Mouse (Mus musculus) stomach, embryonic 15.5 days (tissue): ENCODE results near the gene Kifc5b. TPM values are rescaled to one million over a fixed set of nuclear protein-coding genes. Genes with fewer than 3 reads are reported as not detected.
A peak's percentile ranks its signal among the peaks of the same experiment; 100 is the strongest.

Source experiments
- ATAC-seq: fragments of 200-750 bp; cut with Nextera tagmentation; 2 replicates; pipeline ENCODE4 v1.8.0; 2017; ENCODE audit warnings: low read depth, moderate number of reproducible peaks, moderate TSS enrichment; ENCODE audit not compliant: insufficient read depth, low FRiP score
- H3K27ac ChIP-seq: fragments of 300-500 bp; sonication (generic); 2 replicates; pipeline ENCODE4 v1.5.1; 2015; ENCODE audit warnings: mild to moderate bottlenecking, inconsistent platforms
- H3K27me3 ChIP-seq: fragments of 300-500 bp; sonication (generic); replicated peaks from 2 replicates; pipeline ENCODE4 v1.6.1; 2015; ENCODE audit warnings: inconsistent platforms
- H3K36me3 ChIP-seq: fragments of 300-500 bp; sonication (generic); 2 replicates; pipeline ENCODE4 v1.6.1; 2015; ENCODE audit warnings: inconsistent platforms
- H3K4me1 ChIP-seq: fragments of 300-500 bp; sonication (generic); 2 replicates; pipeline ENCODE4 v1.6.1; 2015; ENCODE audit warnings: inconsistent platforms
- H3K4me2 ChIP-seq: fragments of 300-500 bp; sonication (generic); 2 replicates; pipeline ENCODE4 v1.6.1; 2015; ENCODE audit warnings: mild to moderate bottlenecking, inconsistent platforms
- H3K4me3 ChIP-seq: fragments of 300-500 bp; sonication (generic); replicated peaks from 2 replicates; pipeline ENCODE4 v1.5.1; 2015; ENCODE audit warnings: inconsistent platforms
- H3K9ac ChIP-seq: fragments of 300-500 bp; sonication (generic); 2 replicates; pipeline ENCODE4 v1.6.1; 2015; ENCODE audit warnings: inconsistent platforms
- H3K9me3 ChIP-seq: fragments of 300-500 bp; sonication (generic); 2 replicates; pipeline ENCODE4 v1.6.1; 2016; ENCODE audit warnings: inconsistent platforms
- WGBS: fragments of 180-500 bp; shearing (Covaris S2); methylation state at CpG from one replicate; pipeline ENCODE4 v1.1.7; 2015; 5-methylcytosine and 5-hydroxymethylcytosine counted together
- polyA plus RNA-seq: library from polyadenylated mRNA; unstranded; fragments of >200 nt; fragmentation: Nextera tagmentation; extraction: Ambion mirVana; gene quantifications from 2 replicates; pipeline ENCODE4 v1.2.1, GENCODE M21; 2015

Kifc5b gene
- polyA plus RNA-seq, 1 experiment from 2014 or later, result 6.1 TPM

DNA sequence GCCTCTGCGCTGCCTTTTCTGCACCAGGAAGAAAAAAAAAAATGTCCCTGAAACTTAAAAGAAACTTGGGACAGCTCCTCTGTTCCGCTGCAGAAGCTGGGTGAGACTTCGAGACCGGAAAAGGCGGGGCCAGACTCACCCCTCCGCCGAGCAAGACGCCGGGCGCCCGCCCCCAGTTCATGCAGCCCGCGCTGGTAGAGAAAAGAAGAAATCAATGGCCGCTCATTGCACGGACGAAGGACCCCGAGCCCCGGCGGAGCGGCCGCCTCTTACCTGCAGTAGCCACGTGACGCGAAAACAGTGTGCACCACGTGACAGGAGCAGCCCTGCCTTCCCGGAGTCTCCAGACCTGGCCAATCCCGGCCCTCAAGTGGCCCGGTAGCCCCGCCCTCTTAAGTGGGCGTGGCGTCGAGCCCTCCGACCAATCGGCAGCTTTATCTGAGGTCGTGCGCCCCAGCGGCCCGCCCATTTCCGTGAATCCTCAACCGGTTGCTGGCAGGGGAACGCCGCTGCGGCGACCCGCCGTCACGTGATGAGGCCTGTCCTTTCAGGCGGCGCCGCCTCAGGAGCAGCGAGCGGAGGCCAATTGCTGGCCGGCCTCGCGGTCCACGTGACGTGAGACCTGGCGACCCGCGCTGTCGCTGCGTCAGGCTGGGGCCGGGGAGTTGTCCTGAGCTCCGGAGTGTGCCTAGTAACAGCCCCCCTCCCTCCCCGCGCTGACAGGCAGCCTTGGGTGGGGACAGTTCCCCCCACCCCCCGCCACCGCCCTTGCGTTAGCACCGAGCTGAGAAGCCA lies 22.5 kb downstream of the Kifc5b start, which contains the start of gene Cuta:
Cuta (minus strand) TSS at position 392 of the 795 bp plus-strand sequence.
- under 1% methylated on average over 68 of the region's 70 CpGs for WGBS

DNA sequence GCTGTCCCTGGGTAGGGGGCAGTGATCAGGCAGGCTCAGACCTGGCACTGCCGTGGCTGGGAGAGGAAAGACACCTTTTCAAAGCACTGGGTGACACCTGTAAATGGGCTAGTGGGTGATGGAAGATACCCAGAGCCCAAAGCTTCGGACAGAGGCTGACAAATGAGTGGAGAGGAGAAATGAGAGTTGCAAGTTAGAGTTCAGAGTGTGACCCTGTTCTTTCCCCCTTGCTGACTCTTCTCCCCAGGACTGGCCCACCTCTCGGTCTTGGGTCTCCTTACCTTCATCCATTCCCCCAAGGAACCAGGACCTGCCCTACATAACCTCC lies 23.0 kb downstream of the Kifc5b start:
- ATAC-seq, result no peak
- peaks cover 27% of the 10 kb centered on the region for H3K4me1 ChIP-seq
- 2% methylated on average over 3 of the region's 3 CpGs for WGBS

More for the DNA sequence above, 22.5 kb downstream of the Kifc5b start, which contains the start of gene Cuta:
- H3K36me3 ChIP-seq, result peaks cover 22% of the 10 kb centered on the region
- H3K4me1 ChIP-seq, result peaks cover 27% of the 10 kb centered on the region
- no peaks in the 10 kb centered on the region for H3K27me3 ChIP-seq
- peak within 1 kb of the TSS; percentile 63 for H3K4me3 ChIP-seq
- no peaks in the 10 kb centered on the region for H3K9me3 ChIP-seq
- peak within 1 kb of the TSS; percentile 67 for H3K9ac ChIP-seq
- H3K4me2 ChIP-seq, result peak within 1 kb of the TSS; percentile 96
- ATAC-seq, result peak; percentile 93
- peak within 1 kb of the TSS; percentile 95 for H3K27ac ChIP-seq

DNA sequence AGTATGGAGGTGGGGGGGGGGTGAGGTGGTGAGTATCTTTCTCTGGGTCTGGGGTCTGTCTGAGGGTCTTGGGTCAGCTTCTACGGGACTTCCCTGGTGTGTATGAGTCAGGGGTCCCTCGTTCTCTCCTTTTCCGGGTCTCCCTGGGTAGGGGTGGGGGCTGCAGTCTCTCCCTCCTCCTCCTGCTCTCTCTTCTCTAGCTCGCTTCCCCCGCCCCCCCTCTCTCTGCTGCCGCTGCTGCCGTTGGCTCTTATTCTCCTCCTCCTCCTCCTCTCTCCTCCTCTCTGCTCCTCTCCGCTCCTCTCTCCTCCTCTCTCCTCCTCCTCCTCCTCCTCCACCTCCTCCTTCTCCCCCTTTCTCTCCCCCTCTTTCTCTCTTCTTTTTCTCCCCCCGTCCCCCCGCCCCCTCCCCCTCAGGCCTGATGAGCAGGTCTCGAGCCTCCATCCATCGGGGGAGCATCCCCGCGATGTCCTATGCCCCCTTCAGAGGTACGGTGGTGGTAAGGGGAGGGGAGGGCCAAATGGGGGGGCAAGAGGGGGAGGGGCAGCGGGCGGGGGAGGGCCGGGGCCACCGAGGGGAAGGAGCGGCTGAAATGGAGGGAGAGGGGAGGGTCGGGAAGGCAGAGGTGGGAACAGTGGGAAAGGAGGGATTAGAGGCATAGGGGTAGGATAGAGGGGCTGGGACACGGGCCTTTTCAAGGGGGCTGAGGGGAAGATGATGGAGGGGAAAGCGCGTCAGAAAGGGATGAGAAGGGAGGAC lies 24.3 kb downstream of the Kifc5b start, which contains the start of gene Syngap1:
Syngap1 (plus strand) TSS at position 223 of the 759 bp plus-strand sequence.
- Histone ChIP-seq H3K27ac (peak within 1 kb of the TSS; percentile 95), H3K36me3 (peaks cover 12% of the 10 kb centered on the region), H3K4me3 (peak within 1 kb of the TSS; percentile 63), H3K4me1 (peaks cover 36% of the 10 kb centered on the region), H3K9ac (peak within 1 kb of the TSS; percentile 66; the same call in 1 of the 2 replicates), H3K9me3 (no peaks in the 10 kb centered on the region), H3K4me2 (peak within 1 kb of the TSS; percentile 84), H3K27me3 (no peaks in the 10 kb centered on the region)
- ATAC-seq, result no peak
- 3% methylated on average over 16 of the region's 24 CpGs for WGBS

More for the DNA sequence above, 23.0 kb downstream of the Kifc5b start:
- no peaks in the 10 kb centered on the region for H3K9me3 ChIP-seq
- no peaks in the 10 kb centered on the region for H3K27me3 ChIP-seq
- peak overlapping the region; percentile 66; the same call in 1 of the 2 replicates for H3K9ac ChIP-seq
- peak overlapping the region; percentile 95 for H3K27ac ChIP-seq
- peaks cover 19% of the 10 kb centered on the region for H3K36me3 ChIP-seq
- H3K4me3 ChIP-seq, result peak overlapping the region; percentile 63
- peak overlapping the region; percentile 84 for H3K4me2 ChIP-seq

DNA sequence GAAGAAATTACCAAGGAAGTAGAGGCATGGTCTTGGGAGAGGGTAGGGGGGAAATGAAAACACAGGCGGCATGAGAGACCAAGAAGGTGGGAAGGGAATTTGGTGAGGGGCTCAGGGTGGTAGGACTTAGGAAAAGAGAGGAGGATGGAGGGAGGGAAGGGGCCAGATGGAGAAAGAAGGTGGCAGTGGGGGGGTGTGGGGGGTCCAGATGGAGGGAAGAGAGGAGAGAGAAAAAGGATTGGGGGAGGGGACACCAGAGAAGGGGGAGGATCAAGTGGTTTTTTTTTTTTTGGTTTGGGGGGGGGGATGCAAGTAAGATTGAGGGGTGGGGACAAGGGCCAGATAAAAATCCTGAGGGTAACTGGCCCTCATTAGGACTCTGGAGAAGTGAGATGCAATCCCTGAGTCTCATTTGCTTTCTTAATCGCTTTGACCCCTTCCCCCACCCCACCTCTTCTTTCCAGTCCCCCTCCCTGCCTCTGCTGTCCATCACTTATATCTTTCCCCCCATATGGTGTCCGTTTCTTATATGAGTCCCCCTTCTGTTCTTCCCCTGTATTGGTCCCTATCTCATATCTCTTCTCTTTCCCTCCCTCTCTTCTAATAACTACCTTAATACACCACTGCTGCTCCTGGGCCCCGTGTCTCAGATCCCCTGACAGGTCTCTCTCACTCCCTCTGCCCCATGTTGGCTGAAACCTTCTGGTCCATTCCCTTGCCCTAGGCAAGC lies 25.1 kb downstream of the Kifc5b start:
- Histone ChIP-seq H3K4me1 (peaks cover 42% of the 10 kb centered on the region), H3K27ac (peak overlapping the region; percentile 68; the same call in 1 of the 2 replicates), H3K4me3 (peak overlapping the region; percentile 44), H3K9me3 (no peaks in the 10 kb centered on the region), H3K9ac (no peak overlapping the region), H3K27me3 (no peaks in the 10 kb centered on the region), H3K4me2 (peak overlapping the region; percentile 84), H3K36me3 (peaks cover 5% of the 10 kb centered on the region; the same call in 1 of the 2 replicates)
- 18% methylated on average over 4 of the region's 4 CpGs for WGBS
- ATAC-seq, result no peak

DNA sequence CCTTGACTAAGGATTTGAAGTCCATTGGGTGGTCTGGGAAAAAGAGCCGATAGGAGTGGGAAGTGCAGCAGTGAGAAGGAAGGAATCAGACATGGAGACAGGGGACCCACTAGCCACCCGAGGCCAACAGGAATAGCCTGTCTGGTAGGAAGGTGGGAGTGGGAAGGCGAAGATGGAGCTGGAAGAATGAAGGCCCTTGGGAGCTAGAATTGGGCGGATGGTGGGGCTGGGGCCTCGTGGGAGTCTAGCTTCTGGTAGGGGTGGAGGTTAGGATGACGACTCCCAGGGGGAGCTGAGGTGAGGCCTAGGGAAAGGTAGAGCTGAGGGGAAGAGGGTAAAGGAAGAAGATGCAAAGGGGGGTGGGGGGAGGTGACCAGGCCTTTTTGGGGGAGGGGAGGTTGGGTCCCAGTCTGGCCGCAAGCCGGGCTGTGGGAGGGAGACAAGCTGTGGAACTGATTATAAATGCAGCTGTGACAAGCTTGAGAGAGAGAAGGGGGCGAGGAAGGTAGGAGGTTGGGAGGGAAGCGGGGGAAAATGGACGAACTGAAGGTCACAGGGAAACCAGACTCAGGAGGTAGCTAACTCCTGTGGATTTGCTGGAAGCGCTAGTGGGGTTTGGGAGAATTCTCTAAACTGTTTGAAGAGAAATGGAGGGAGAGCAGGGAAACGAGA lies 29.1 kb downstream of the Kifc5b start:
- peaks cover 39% of the 10 kb centered on the region for H3K4me1 ChIP-seq
- H3K9me3 ChIP-seq, result no peaks in the 10 kb centered on the region
- H3K36me3 ChIP-seq, result no peaks in the 10 kb centered on the region
- peak overlapping the region; percentile 58 for H3K27ac ChIP-seq
- ATAC-seq, result no peak
- H3K4me3 ChIP-seq, result peak overlapping the region; percentile 39
- H3K27me3 ChIP-seq, result no peaks in the 10 kb centered on the region
- 0 out of 2 replicates have a peak overlapping the region, but pooled peaks have one; percentile 5 for H3K9ac ChIP-seq
- peak overlapping the region; percentile 68 for H3K4me2 ChIP-seq
- 31% methylated on average over 13 of the region's 13 CpGs for WGBS

DNA sequence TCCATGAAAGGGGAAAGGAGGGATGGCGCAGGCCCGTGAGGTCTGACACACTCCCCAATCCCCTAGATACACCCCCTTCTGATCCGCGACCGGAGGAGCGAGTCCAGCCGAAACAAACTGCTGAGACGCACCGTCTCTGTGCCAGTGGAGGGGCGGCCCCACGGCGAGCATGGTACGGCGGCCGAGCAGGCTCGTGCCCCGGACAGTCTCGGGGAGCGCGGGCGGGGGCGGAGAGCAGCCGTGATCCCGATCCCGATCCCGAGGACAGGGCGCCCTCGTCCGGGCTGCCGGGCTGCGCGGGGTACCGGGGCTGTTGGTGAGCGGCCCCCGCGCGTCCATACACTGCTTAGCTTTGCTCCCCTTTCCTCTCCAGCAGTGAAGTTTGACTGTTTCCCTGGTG lies 29.7 kb downstream of the Kifc5b start:
- H3K4me3 ChIP-seq, result peak overlapping the region; percentile 39
- peaks cover 45% of the 10 kb centered on the region for H3K4me1 ChIP-seq
- ATAC-seq, result peak; percentile 56; the same call in 1 of the 2 replicates
- WGBS, result 4% methylated on average over 37 of the region's 37 CpGs
- no peaks in the 10 kb centered on the region for H3K9me3 ChIP-seq
- H3K36me3 ChIP-seq, result no peaks in the 10 kb centered on the region
- H3K27ac ChIP-seq, result peak overlapping the region; percentile 58
- H3K4me2 ChIP-seq, result peak overlapping the region; percentile 68
- peak overlapping the region; percentile 5; the same call in 1 of the 2 replicates for H3K9ac ChIP-seq
- H3K27me3 ChIP-seq, result no peaks in the 10 kb centered on the region

DNA sequence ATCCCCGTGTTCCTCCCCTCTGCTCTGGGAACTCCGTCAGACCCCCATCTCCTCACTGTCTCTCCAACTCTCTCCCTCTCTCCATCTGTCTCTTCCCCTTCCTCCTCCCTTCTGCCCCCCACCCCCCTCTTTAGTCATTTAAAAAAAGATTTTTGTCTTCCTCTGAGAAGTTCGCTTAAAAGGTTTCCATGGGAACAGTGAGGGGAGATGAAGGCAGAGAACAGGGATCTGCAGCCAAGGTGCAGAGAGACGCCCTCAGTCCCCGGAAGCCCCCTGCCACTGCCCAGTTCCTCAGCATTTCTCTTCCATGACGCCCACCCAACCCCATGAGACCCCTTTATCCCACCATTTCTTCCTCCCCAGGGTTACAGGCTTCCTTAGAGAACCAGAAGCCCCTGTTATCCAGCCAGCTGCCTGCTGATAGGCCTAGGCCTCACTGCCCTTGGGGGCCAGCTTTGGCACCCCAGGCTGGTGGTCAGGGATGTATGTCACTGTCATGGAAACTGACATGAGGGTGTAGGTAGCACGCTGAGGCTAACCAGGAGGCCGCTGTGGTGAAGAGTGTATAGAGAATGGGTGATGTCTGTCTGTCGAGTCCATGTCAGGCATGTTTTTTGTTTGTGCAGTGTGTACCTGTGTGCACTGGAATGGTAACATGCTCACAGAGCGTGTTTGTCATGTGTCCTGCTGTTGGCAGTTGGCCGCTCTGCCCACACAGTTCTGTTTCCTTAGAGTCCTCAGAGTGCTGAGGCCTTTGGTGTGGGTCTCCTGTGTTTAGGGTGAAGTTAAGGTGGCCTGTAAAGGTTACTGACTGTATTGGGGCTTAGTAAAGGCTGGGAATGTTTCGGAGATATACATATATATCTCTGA lies 30.6 kb downstream of the Kifc5b start:
- Histone ChIP-seq H3K4me2 (peak overlapping the region; percentile 68), H3K27me3 (no peaks in the 10 kb centered on the region), H3K9ac (no peak overlapping the region), H3K9me3 (no peaks in the 10 kb centered on the region), H3K4me3 (peak overlapping the region; percentile 39; the same call in 1 of the 2 replicates), H3K36me3 (no peaks in the 10 kb centered on the region), H3K4me1 (peaks cover 54% of the 10 kb centered on the region), H3K27ac (peak overlapping the region; percentile 58; the same call in 1 of the 2 replicates)
- no peak for ATAC-seq
- 60% methylated on average over 12 of the region's 12 CpGs for WGBS

DNA sequence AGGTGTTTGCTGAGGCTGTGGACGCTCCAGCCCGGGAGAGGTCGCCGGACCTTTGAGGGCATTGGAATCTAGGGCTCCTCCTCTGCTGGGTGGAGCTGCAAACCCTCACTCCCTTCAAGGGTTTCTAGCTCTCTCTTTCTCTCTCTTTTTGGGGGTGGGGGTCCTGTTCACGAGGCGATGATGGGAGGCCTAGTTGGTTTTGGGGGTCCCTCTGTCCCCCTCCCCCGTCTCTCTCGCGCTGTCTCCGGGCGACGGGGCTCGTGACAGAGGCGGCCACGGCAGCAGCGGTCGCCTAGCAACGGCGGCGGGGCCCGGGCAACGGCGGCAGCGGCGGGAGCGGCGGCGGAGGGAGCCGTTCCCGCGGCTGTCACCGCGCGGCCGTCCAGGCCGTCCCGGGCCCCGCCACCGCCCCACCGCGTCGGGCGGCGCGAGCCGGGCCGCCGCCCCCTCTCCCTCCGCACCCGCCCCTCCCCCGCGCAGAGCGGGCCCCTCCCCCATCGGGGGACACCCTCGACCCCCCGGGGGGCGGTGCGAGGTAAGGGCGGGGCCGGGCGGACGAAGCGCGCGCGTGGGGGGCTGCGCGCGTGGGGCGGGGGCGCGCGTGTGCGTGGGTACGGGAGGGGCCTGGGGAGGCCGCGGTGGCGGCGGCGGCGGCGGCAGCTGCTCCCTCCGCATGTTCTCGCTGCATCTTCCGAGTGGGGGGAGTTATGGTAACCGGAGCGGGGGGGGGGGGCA lies 31.6 kb downstream of the Kifc5b start:
- H3K9ac ChIP-seq, result peak overlapping the region; percentile 55

DNA sequence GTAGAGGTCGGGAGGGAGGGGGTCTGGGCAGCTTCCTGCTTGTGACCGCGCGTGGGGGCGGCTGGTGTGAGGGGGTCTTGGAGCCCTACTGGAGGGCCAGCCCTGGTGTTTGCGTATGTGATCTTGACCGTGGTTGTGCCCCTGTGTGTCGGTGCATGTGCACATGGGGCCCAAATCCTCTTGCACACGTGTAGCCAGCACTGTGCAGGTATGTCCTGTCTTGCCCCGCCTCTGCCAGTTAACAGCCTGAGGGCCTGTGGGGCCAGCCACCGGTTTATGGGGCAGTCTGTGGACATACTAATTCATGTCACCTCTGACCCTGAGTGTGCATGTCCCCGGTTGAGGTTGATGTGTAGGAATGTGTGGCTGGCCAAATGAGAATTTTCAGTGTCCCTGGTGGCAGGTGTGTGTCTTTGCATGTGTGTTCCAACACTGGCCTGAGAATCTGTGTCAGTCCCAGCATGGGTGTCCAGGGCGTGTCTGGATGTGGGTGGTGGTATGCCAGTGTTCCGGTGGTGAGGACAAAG lies 32.2 kb downstream of the Kifc5b start:
- ATAC-seq, result peak; percentile 25; the same call in 1 of the 2 replicates
- Histone ChIP-seq H3K4me3 (peak overlapping the region; percentile 66), H3K4me1 (peaks cover 68% of the 10 kb centered on the region), H3K27ac (peak overlapping the region; percentile 40; the same call in 1 of the 2 replicates), H3K27me3 (no peaks in the 10 kb centered on the region), H3K9ac (peak overlapping the region; percentile 55; the same call in 1 of the 2 replicates), H3K36me3 (no peaks in the 10 kb centered on the region), H3K9me3 (no peaks in the 10 kb centered on the region), H3K4me2 (peak overlapping the region; percentile 97)
- 10% methylated on average over 10 of the region's 14 CpGs for WGBS

More for the DNA sequence above, 31.6 kb downstream of the Kifc5b start:
- Histone ChIP-seq H3K27ac (peak overlapping the region; percentile 57; the same call in 1 of the 2 replicates), H3K4me2 (peak overlapping the region; percentile 97), H3K9me3 (no peaks in the 10 kb centered on the region), H3K27me3 (no peaks in the 10 kb centered on the region), H3K4me3 (peak overlapping the region; percentile 66), H3K36me3 (no peaks in the 10 kb centered on the region), H3K4me1 (peaks cover 62% of the 10 kb centered on the region)
- WGBS, result 2% methylated on average over 33 of the region's 87 CpGs
- ATAC-seq, result no peak
